Mouse (Mus musculus): ENCODE results near the gene Atn1. TPM values are rescaled to one million over a fixed set of nuclear protein-coding genes. Genes with fewer than 3 reads are reported as not detected.

The Atn1 gene
- total and polyA plus RNA-seq, 3 experiments = 1.9 to 58.8 (median 58.7) TPM

- Histone ChIP-seq H3K9me3 (replicated peaks) (no peaks in the 10 kb centered on the region), H3K36me3 (replicated peaks) (peaks cover 23% of the 10 kb centered on the region), H3K4me1 (ENCODE audit: insufficient read depth, low read depth, low read length) (peaks cover 7% of the 10 kb centered on the region), H3K4me3 (ENCODE audit: low read depth, low read length) (no peak overlapping the region), H3K27me3 (ENCODE audit: insufficient read depth, low read length) (no peaks in the 10 kb centered on the region)
- ATAC-seq (ENCODE audit: extremely low read depth, insufficient number of reproducible peaks, low FRiP score, poor library complexity, severe bottlenecking) (no peak), DNase-seq (ENCODE audit: low spot score) (no peak)
- TF ChIP-seq GATA1 (IDR thresholded peaks at IDR 0.05; ENCODE audit: borderline replicate concordance, low read length) = no peak
- no peak for TF ChIP-seq TAL1 (conservative IDR thresholded peaks at IDR 0.05; ENCODE audit: low read depth, low read length)
These were observed 39.9 kb upstream of the Atn1 start for GRCm38 (mm10) chr6:124796200-124796599.

GRCm38 (mm10) chr6:124795781-124796180, 39.5 kb upstream of the Atn1 start:
- H3K36me3 ChIP-seq (replicated peaks) = peaks cover 23% of the 10 kb centered on the region
- ATAC-seq (ENCODE audit: extremely low read depth, insufficient number of reproducible peaks, low FRiP score, poor library complexity, severe bottlenecking) (no peak), DNase-seq (ENCODE audit: low spot score) (no peak)
- no peaks in the 10 kb centered on the region for H3K27me3 ChIP-seq (ENCODE audit: insufficient read depth, low read length)
- no peak overlapping the region for H3K4me3 ChIP-seq (ENCODE audit: low read depth, low read length)
- TF ChIP-seq POLR2AphosphoS5 (IDR thresholded peaks at IDR 0.05; ENCODE audit: insufficient replicate concordance, low read depth, low read length) = 0 out of 2 replicates have a peak, but pooled peaks have one; percentile 63
- no peak for TF ChIP-seq CTCF (IDR thresholded peaks at IDR 0.05; ENCODE audit: low read depth, low read length)
- H3K9me3 ChIP-seq (replicated peaks) = no peaks in the 10 kb centered on the region
- H3K4me1 ChIP-seq (ENCODE audit: insufficient read depth, low read depth, low read length) = peaks cover 7% of the 10 kb centered on the region

GRCm38 (mm10) chr6:124791911-124792310, 35.6 kb upstream of the Atn1 start:
- no peak for DNase-seq (ENCODE audit: low spot score)
- no peak for ATAC-seq (ENCODE audit: extremely low read depth, insufficient number of reproducible peaks, low FRiP score, poor library complexity, severe bottlenecking)

GRCm38 (mm10) chr6:124790121-124790520, 33.8 kb upstream of the Atn1 start:
- Histone ChIP-seq H3K9me3 (replicated peaks) (no peaks in the 10 kb centered on the region), H3K36me3 (replicated peaks) (peaks cover 17% of the 10 kb centered on the region), H3K27me3 (ENCODE audit: insufficient read depth, low read length) (no peaks in the 10 kb centered on the region), H3K4me3 (ENCODE audit: low read depth, low read length) (no peak overlapping the region), H3K4me1 (ENCODE audit: insufficient read depth, low read depth, low read length) (no peaks in the 10 kb centered on the region; the same call in 1 of the 2 replicates)
- DNase-seq (ENCODE audit: low spot score) = no peak
- no peak for ATAC-seq (ENCODE audit: extremely low read depth, insufficient number of reproducible peaks, low FRiP score, poor library complexity, severe bottlenecking)
- no peak for TF ChIP-seq GATA2 (IDR thresholded peaks at IDR 0.05; ENCODE audit: borderline replicate concordance, low read depth, low read length)
- TF ChIP-seq TAL1 (conservative IDR thresholded peaks at IDR 0.05; ENCODE audit: low read depth, low read length) = no peak
- TF ChIP-seq CTCF (IDR thresholded peaks at IDR 0.05; ENCODE audit: low read depth, low read length) = no peak
- TF ChIP-seq POLR2AphosphoS5 (IDR thresholded peaks at IDR 0.05; ENCODE audit: insufficient replicate concordance, low read depth, low read length) = no peak
- no peak for TF ChIP-seq GATA1 (IDR thresholded peaks at IDR 0.05; ENCODE audit: borderline replicate concordance, low read length)

More at GRCm38 (mm10) chr6:124791911-124792310, 35.6 kb upstream of the Atn1 start:
- TF ChIP-seq TAL1 (conservative IDR thresholded peaks at IDR 0.05; ENCODE audit: low read depth, low read length) = no peak
- no peak for TF ChIP-seq GATA1 (IDR thresholded peaks at IDR 0.05; ENCODE audit: borderline replicate concordance, low read length)
- TF ChIP-seq CTCF (IDR thresholded peaks at IDR 0.05; ENCODE audit: low read depth, low read length) = no peak
- no peak for TF ChIP-seq POLR2AphosphoS5 (IDR thresholded peaks at IDR 0.05; ENCODE audit: insufficient replicate concordance, low read depth, low read length)
- TF ChIP-seq GATA2 (IDR thresholded peaks at IDR 0.05; ENCODE audit: borderline replicate concordance, low read depth, low read length) = no peak
- Histone ChIP-seq H3K4me3 (ENCODE audit: low read depth, low read length) (no peak overlapping the region), H3K27me3 (ENCODE audit: insufficient read depth, low read length) (no peaks in the 10 kb centered on the region), H3K4me1 (ENCODE audit: insufficient read depth, low read depth, low read length) (peaks cover 7% of the 10 kb centered on the region), H3K36me3 (replicated peaks) (peaks cover 28% of the 10 kb centered on the region), H3K9me3 (replicated peaks) (no peaks in the 10 kb centered on the region)

GRCm38 (mm10) chr6:124789519-124789918, 33.2 kb upstream of the Atn1 start:
- no peaks in the 10 kb centered on the region for H3K9me3 ChIP-seq (replicated peaks)
- H3K27me3 ChIP-seq (ENCODE audit: insufficient read depth, low read length) = no peaks in the 10 kb centered on the region
- ATAC-seq (ENCODE audit: extremely low read depth, insufficient number of reproducible peaks, low FRiP score, poor library complexity, severe bottlenecking) (no peak), DNase-seq (ENCODE audit: low spot score) (no peak)
- no peak overlapping the region for H3K4me3 ChIP-seq (ENCODE audit: low read depth, low read length)
- no peak for TF ChIP-seq TAL1 (conservative IDR thresholded peaks at IDR 0.05; ENCODE audit: low read depth, low read length)
- no peak for TF ChIP-seq POLR2AphosphoS5 (IDR thresholded peaks at IDR 0.05; ENCODE audit: insufficient replicate concordance, low read depth, low read length)
- no peak for TF ChIP-seq CTCF (IDR thresholded peaks at IDR 0.05; ENCODE audit: low read depth, low read length)
- no peak for TF ChIP-seq GATA2 (IDR thresholded peaks at IDR 0.05; ENCODE audit: borderline replicate concordance, low read depth, low read length)
- no peak for TF ChIP-seq GATA1 (IDR thresholded peaks at IDR 0.05; ENCODE audit: borderline replicate concordance, low read length)
- H3K36me3 ChIP-seq (replicated peaks) = peaks cover 15% of the 10 kb centered on the region
- no peaks in the 10 kb centered on the region for H3K4me1 ChIP-seq (ENCODE audit: insufficient read depth, low read depth, low read length)

GRCm38 (mm10) chr6:124787722-124788121, 31.4 kb upstream of the Atn1 start:
- ATAC-seq (ENCODE audit: extremely low read depth, insufficient number of reproducible peaks, low FRiP score, poor library complexity, severe bottlenecking) (no peak), DNase-seq (ENCODE audit: low spot score) (no peak)
- TF ChIP-seq CTCF (IDR thresholded peaks at IDR 0.05; ENCODE audit: low read depth, low read length) (no peak), POLR2AphosphoS5 (IDR thresholded peaks at IDR 0.05; ENCODE audit: insufficient replicate concordance, low read depth, low read length) (no peak), GATA2 (IDR thresholded peaks at IDR 0.05; ENCODE audit: borderline replicate concordance, low read depth, low read length) (no peak)
- Histone ChIP-seq H3K4me1 (ENCODE audit: insufficient read depth, low read depth, low read length) (no peaks in the 10 kb centered on the region), H3K27me3 (ENCODE audit: insufficient read depth, low read length) (peaks cover 2% of the 10 kb centered on the region; the same call in 1 of the 2 replicates), H3K4me3 (ENCODE audit: low read depth, low read length) (no peak overlapping the region), H3K36me3 (replicated peaks) (peaks cover 8% of the 10 kb centered on the region), H3K9me3 (replicated peaks) (no peaks in the 10 kb centered on the region)

All from G1E (cell line).